Mouse (Mus musculus) v-Abl transformed pro-B cells (cell line): Measurements from ENCODE around the gene Inpp5b.

ENCODE experiments used
- in situ Hi-C, 2 experiments: fragments of 400-800 bp; cut with MboI; formaldehyde crosslinking; loops; one replicate each; pipeline ENCODE4 v1.15.1; 2025; ENCODE audit not compliant: unreplicated experiment in 2 of 2

Gene Inpp5b

GRCm38 (mm10) chr4:124752281-124753199 is 10.9 kb downstream of the Inpp5b start:
- in situ Hi-C loops = loop anchor here in 1 of 2 experiments (5.0 kb wide), 1 partner anchor 35 kb away; no protein-coding TSS in a partner anchor

DNA sequence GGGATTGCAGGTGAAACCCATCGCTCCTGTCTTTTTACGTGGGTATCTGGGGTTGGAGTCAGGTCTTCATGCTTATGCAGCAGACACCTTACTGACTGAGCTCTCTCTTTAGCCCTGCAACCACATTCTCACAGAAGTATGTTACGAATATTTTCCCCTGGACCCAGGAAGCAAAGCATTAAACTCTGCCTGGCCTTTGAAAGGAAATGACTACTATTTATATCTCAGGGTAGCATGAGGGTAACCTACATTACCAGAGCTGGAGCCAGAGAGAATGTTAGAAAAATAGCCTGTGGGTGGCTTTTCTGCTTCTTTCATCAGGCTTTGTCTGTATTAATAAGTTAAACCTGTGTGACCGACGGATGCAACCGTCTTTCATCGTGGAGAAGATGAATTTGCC is 13.9 kb downstream of the Inpp5b start:
- in situ Hi-C loops = no loop called here

GRCm38 (mm10) chr4:124759305-124759811 is 17.7 kb downstream of the Inpp5b start:
- in situ Hi-C loops = no loop called here

- in situ Hi-C loops = no loop called here
Observed at GRCm38 (mm10) chr4:124761201-124761600, 19.6 kb downstream of the Inpp5b start.

- in situ Hi-C loops = no loop called here
Observed at GRCm38 (mm10) chr4:124762858-124763452, 21.3 kb downstream of the Inpp5b start.

DNA sequence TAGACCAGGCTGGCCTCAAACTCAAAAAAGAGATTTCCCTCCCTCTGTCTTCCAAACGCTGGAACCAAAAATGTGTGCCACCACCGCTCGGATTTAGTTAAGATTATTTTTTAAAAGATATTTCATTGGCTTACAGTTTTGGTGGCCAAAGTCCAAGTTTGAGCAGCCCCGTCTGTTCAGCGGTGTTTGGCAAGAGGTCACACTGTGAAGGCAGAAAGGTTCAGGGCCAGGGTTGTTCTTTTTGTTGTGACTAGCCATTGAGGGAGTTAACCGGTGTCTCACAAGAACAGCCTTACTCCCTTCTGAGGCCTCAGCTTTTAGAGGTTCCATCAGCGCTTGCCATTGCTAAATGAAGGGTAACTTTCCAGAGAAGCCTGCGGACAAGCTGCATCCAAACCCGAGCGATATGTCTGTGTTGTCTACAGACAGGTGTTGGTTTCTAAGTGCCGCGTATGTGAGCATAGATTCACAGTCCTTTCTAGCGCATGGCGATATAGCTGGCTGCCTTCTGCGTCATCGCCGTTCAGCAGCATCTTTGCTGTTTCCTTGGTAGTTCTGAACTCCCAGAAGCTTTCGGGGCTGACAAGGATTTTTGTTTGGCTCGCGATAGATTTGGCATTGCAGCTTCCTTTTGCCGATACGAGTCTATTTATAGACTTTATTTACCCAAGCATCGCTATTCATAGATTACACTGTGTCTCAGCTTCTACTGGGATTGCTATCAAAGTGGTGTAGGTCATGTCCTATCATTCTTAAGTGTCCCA is 24.3 kb downstream of the Inpp5b start:
- in situ Hi-C loops = no loop called here

DNA sequence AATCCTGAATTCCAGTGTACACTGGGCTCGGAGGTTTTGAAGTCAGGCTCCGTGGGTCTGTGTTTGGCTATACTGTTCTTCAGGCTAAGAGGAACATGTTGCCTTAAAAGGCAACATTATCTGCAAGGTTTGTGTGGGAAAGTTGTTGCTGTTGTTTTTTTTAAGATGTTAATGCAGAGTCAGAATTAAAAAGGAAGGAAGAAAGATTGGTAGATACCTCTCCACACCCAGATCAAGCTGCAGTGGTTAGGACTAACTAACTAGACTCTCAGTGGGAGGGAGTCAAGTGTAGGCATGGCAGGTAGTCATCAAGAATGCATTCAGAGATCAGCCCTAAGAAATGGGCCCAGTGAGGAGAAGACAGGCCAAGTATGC is 24.9 kb downstream of the Inpp5b start:
- in situ Hi-C loops = no loop called here

DNA sequence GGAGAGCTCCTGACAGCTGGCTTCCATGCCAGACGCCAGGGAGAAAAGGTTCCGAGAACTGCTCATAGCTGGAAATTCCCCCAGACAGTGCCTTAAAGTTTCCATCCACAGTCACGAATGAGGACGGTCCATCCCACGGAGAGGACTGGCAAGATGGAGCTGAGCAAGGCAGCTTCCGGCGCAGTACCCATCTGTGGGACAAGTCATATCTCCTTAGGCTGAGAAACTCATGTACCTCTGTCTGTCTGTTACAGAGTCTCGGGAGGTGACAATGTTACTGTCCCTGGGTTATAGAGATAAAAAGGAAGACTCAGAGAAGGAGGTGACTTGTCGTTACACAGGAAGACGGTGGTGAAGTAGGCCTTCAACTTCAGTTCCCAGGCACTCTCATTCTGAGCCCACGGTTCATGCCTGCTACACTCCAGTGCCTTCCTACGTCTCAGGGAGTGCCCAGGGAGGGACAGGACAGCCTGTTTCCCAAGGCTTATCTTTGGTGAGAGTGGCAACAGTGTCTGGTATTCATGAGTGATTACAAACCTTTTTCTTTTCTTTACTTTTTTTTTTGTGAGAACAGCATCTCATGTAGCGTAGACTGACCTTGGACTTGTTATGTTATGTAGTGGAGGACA is 27.4 kb downstream of the Inpp5b start:
- in situ Hi-C loops = no loop called here

DNA sequence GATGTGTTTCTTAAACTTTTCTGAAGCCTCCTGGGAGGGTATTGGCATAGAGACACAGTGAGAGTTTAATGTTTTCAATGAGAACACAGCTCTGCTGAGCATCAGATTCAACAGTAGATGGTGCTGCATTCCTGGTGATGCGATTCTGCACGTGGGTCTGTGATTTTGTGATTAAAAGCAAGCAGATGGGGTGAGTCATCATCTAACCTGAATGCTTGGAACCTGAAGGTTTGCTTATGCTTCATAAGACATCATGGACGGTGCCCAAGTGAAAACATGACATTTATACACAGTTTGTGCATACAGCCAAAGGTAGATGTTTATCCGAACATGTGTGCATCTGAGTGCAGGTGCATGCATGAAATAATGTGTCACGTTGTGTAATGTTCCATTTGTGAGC is 29.0 kb downstream of the Inpp5b start:
- in situ Hi-C loops = no loop called here

- in situ Hi-C loops = no loop called here
Observed at GRCm38 (mm10) chr4:124772125-124772524, 30.5 kb downstream of the Inpp5b start.

- in situ Hi-C loops = no loop called here
Observed at GRCm38 (mm10) chr4:124773449-124773848, 31.8 kb downstream of the Inpp5b start.

- in situ Hi-C loops = no loop called here
Observed at GRCm38 (mm10) chr4:124773995-124774394, 32.3 kb downstream of the Inpp5b start.

DNA sequence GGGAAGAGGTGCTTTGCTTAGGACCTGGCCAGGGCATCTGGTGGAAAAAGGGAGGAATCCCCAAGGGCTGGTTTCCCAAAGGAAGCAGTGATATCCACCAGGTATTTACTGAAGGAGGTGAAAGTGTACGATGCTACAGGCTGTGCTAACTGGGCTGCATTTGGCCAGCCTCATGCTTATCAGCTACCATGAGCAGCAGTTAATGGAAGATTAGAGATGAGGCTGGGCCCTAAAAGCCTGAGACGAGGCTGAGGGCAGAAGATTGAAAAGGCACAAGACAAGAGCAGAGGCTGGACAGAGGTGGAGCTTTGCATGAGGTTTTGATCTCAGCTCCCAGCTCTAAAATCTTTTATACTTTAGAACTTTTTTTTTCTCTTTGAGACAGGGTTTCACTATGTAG is 32.8 kb downstream of the Inpp5b start:
- in situ Hi-C loops = no loop called here

- in situ Hi-C loops = no loop called here
Observed at GRCm38 (mm10) chr4:124781361-124781760, 39.7 kb downstream of the Inpp5b start.

- in situ Hi-C loops = no loop called here
Observed at GRCm38 (mm10) chr4:124782395-124782794, 40.7 kb downstream of the Inpp5b start.

DNA sequence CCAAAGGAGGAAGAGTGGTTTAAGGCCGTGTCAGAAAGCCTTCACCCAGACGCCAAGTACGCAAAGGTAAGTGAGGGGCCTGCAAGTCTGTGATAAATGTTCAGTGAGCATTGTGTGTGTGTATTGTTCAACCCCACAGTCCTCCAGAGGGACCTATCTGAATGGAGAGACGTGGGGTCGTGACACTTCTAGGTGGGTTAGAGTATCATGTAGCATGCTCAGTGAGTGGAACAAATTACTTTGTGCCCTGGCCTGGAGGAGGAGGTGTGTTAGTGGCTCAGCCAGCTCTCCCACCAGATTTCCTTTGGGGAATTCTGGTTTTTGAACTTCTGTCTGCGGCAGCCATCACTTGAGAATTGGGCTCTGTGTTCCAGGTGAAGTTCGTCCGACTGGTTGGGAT is 42.3 kb downstream of the Inpp5b start:
- in situ Hi-C loops = no loop called here

DNA sequence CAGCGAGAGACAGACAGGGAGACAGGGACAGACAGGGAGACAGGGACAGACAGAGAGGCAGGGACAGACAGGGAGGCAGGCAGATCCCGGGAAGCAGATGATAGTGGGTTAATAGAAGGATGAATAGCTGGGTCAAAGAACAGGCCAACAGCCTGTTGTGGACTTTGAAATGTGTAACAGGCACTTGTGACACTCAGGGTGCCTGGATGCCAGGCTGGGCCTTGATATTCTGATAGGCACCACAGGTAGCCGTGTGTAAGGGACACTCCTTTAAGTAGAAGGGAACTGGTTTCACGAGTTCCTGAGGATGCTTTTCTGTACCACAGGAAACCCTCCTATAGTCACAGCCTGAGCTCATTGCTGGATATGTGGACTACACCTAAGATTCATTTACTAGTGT is 48.4 kb downstream of the Inpp5b start:
- in situ Hi-C loops = no loop called here

DNA sequence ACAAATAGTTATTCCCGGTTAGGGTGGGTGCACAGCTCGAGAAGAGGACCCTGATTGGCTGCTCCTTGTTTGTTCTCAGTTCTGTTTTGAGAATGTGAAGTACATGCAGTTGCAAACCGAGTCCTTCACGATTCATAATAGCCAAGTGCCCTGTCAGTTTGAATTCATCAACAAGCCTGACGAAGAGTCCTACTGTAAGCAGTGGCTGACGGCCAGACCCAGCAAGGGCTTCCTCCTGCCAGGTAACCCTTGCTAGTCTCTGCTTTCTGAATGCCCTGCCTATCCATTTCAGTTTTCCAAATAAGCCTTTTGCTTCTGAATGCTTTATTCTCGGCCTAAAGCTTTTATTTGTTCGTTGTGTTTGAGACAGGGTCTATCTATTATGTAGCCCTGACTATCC is 50.5 kb downstream of the Inpp5b start:
- in situ Hi-C loops = no loop called here

DNA sequence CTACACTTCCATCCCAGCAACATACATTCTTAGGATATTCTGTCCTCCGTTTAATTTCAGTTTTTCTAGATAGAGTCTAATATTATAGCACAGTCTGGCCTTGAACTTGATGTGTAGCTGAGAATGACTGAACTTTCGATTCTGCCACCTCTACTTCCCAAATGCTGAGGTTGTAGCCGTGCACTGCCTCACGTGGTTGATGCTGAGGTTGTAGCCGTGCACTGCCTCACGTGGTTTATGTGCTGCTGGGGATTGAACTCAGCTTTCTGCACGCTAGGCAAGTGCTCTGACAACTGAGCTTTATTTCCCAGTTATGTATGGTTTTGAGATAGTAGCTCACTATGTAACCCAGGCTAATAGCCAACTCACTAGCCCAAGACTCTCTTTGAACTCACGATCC is 54.5 kb downstream of the Inpp5b start:
- in situ Hi-C loops = no loop called here

DNA sequence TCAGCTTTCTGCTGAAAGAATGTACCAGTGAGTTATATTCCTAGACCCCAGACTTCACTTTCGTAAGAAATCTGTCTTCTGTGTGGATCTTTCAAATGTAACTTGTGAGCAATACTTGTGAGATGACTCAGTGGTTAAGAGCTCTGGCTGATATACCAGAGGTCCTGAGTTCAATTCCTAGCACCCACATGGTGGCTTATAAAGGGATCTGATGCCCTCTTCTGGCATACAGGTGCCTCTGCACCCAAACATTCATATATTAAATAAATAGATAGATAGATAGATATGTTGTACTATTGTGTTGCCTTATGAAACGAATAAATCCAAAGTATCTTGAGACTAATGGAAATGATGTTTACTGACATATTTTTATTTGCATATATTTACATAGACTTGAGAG is 55.3 kb downstream of the Inpp5b start:
- in situ Hi-C loops = no loop called here
